Mouse (Mus musculus): Measurements from ENCODE around the gene Bdnf.

The Bdnf gene

GRCm38 (mm10) chr2:109704053-109704452, 29.6 kb downstream of the Bdnf start:
- DNase-seq (ENCODE audit: low read depth in 1 of 2, low spot score in 2 of 2) = no peak

- no peak for DNase-seq (ENCODE audit: low read depth in 1 of 2, low spot score in 2 of 2)
Observed at GRCm38 (mm10) chr2:109706524-109706923, 32.0 kb downstream of the Bdnf start.

GRCm38 (mm10) chr2:109709346-109709745, 34.8 kb downstream of the Bdnf start:
- no peak for DNase-seq (ENCODE audit: low read depth in 1 of 2, low spot score in 2 of 2)

- DNase-seq (ENCODE audit: low read depth in 1 of 2, low spot score in 2 of 2) = no peak
Observed at GRCm38 (mm10) chr2:109711049-109711448, 36.5 kb downstream of the Bdnf start.

- DNase-seq (ENCODE audit: low read depth in 1 of 2, low spot score in 2 of 2) = no peak
Observed at GRCm38 (mm10) chr2:109725261-109725660, 50.8 kb downstream of the Bdnf start.

GRCm38 (mm10) chr2:109725831-109726230, 51.3 kb downstream of the Bdnf start:
- DNase-seq (ENCODE audit: low read depth in 1 of 2, low spot score in 2 of 2) = no peak

- DNase-seq (ENCODE audit: low read depth in 1 of 2, low spot score in 2 of 2) = no peak
Observed at GRCm38 (mm10) chr2:109729221-109729620, 54.7 kb downstream of the Bdnf start.

GRCm38 (mm10) chr2:109733201-109734039, 58.9 kb downstream of the Bdnf start:
- DNase-seq (ENCODE audit: low read depth in 1 of 2, low spot score in 2 of 2) = no peak

GRCm38 (mm10) chr2:109734228-109734627, 59.7 kb downstream of the Bdnf start:
- DNase-seq (ENCODE audit: low read depth in 1 of 2, low spot score in 2 of 2) = no peak

GRCm38 (mm10) chr2:109734666-109735065, 60.2 kb downstream of the Bdnf start:
- DNase-seq (ENCODE audit: low read depth in 1 of 2, low spot score in 2 of 2) = no peak

- no peak for DNase-seq (ENCODE audit: low read depth in 1 of 2, low spot score in 2 of 2)
Observed at GRCm38 (mm10) chr2:109735347-109735746, 60.8 kb downstream of the Bdnf start.

- no peak for DNase-seq (ENCODE audit: low read depth in 1 of 2, low spot score in 2 of 2)
Observed at GRCm38 (mm10) chr2:109736306-109736705, 61.8 kb downstream of the Bdnf start.

GRCm38 (mm10) chr2:109738331-109738730, 63.8 kb downstream of the Bdnf start:
- DNase-seq (ENCODE audit: low read depth in 1 of 2, low spot score in 2 of 2) = no peak

GRCm38 (mm10) chr2:109743208-109743960, 68.9 kb downstream of the Bdnf start:
- DNase-seq (ENCODE audit: low read depth in 1 of 2, low spot score in 2 of 2) = no peak

- no peak for DNase-seq (ENCODE audit: low read depth in 1 of 2, low spot score in 2 of 2)
Observed at GRCm38 (mm10) chr2:109746223-109746622, 71.7 kb downstream of the Bdnf start.

- DNase-seq (ENCODE audit: low read depth in 1 of 2, low spot score in 2 of 2) = no peak
Observed at GRCm38 (mm10) chr2:109748412-109748811, 73.9 kb downstream of the Bdnf start.

GRCm38 (mm10) chr2:109748815-109749214, 74.3 kb downstream of the Bdnf start:
- DNase-seq (ENCODE audit: low read depth in 1 of 2, low spot score in 2 of 2) = no peak

- no peak for DNase-seq (ENCODE audit: low read depth in 1 of 2, low spot score in 2 of 2)
Observed at GRCm38 (mm10) chr2:109749964-109750363, 75.5 kb downstream of the Bdnf start.

- DNase-seq (ENCODE audit: low read depth in 1 of 2, low spot score in 2 of 2) = no peak
Observed at GRCm38 (mm10) chr2:109750484-109750883, 76.0 kb downstream of the Bdnf start.

GRCm38 (mm10) chr2:109756305-109756704, 81.8 kb downstream of the Bdnf start:
- no peak for DNase-seq (ENCODE audit: low read depth in 1 of 2, low spot score in 2 of 2)

GRCm38 (mm10) chr2:109766772-109767171, 92.3 kb downstream of the Bdnf start:
- no peak for DNase-seq (ENCODE audit: low read depth in 1 of 2, low spot score in 2 of 2)

- no peak for DNase-seq (ENCODE audit: low read depth in 1 of 2, low spot score in 2 of 2)
Observed at GRCm38 (mm10) chr2:109768814-109769213, 94.3 kb downstream of the Bdnf start.

Data from monocyte, adult 2 months (primary cell).